Mouse (Mus musculus) B cell, adult 2 months (primary cell): Measurements from ENCODE around the gene Tedc2.

Experiments used
- DNase-seq, 2 experiments: peaks; one replicate each; pipeline ENCODE4 v3.0.0; 2022

Tedc2 gene

GRCm38 (mm10) chr17:24192848-24193247 lies 27.8 kb downstream of the Tedc2 start:
- peak; percentile 44 to 45 for DNase-seq

- DNase-seq: no peak
These were observed 29.2 kb downstream of the Tedc2 start for GRCm38 (mm10) chr17:24191481-24191880.

GRCm38 (mm10) chr17:24190934-24191333 lies 29.7 kb downstream of the Tedc2 start:
- DNase-seq: no peak

DNA sequence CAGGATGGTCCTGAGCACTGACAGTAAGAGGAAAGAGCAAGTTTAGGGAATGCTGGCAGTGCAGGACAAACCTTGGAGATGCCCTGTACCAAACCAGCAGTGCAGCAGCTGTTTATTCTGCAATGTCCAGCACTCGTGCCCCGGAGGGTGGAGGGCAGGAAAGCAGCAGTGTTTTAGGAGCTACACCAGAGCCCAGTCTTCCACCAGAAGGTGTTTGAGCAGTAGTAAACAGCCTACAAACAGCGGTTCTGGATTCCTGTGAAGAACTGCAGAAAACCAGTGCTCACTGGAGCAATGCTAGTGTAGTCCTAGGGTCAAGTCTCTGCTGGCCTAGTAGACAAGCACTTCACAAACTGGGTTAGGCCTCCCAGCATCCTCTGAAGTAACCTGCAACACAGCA lies 46.4 kb downstream of the Tedc2 start:
- no peak for DNase-seq

- DNase-seq: peak; percentile 82 to 84
These were observed 47.2 kb downstream of the Tedc2 start for GRCm38 (mm10) chr17:24173423-24173822.

GRCm38 (mm10) chr17:24171738-24172137 lies 48.9 kb downstream of the Tedc2 start:
- no peak for DNase-seq

DNA sequence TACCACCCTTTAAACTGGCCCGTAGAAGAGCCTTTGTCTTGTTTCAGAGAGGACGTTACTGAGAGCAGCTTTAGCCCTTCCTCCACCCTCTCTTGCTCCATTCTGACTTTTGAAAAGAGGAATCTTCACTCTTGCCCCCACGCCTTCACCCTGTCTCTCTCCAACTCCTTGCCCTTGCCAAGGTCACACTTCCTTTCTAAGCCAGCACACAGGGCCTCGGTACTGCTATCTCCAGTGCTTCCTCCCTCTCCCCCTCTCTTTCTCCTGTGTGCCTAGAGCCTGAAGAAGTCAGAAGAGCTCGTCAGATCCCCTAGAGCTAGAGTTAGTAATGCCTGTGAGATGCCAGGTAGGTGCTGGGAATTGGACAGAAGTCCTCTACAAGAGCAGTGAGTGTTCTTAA lies 49.9 kb downstream of the Tedc2 start:
- DNase-seq: no peak

- DNase-seq: no peak
These were observed 50.5 kb downstream of the Tedc2 start for GRCm38 (mm10) chr17:24170125-24170524.

DNA sequence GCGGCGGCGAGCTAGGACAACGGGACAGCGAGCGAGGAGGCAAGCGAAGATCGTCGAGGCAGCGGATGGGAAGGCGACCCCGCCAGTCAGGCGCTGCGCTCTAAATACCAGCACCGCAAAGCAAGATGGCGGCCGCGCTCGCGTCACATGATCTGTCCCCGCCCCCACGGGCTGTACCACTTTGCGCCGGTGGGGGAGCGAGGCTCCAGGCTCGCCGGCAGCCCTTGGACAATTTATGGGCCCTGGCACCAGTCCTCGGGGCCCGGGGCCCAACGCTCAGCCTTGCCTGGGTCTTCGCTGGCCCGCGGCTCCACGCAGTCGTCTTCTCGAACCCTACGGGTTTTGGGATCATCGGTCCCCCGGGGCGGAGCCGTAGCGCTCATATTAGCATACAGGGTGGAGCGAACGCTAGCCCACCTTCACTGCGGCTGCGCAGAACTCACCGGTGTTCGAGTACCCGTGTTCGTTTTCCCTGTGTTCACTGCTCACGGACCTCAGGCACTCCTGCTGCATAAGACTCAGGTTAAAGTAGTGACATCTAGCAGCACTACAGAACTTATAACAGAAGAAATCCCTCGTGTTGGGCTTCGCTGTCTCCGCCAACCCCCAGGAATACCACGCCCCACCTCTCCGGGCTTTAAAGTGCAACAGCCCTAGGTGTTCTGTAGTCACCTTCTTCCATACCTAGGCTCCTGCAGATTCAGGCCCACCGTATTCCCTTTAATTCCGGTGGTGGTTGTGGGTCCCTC lies 51.2 kb downstream of the Tedc2 start, which contains the start of gene Atp6v0c:
Gene Atp6v0c (minus strand): TSS at position 386 of the 749 bp plus-strand sequence.
- peak; percentile 95 to 97 for DNase-seq

- peak; percentile 84 to 86 for DNase-seq
These were observed 51.9 kb downstream of the Tedc2 start for GRCm38 (mm10) chr17:24168590-24169277.

DNA sequence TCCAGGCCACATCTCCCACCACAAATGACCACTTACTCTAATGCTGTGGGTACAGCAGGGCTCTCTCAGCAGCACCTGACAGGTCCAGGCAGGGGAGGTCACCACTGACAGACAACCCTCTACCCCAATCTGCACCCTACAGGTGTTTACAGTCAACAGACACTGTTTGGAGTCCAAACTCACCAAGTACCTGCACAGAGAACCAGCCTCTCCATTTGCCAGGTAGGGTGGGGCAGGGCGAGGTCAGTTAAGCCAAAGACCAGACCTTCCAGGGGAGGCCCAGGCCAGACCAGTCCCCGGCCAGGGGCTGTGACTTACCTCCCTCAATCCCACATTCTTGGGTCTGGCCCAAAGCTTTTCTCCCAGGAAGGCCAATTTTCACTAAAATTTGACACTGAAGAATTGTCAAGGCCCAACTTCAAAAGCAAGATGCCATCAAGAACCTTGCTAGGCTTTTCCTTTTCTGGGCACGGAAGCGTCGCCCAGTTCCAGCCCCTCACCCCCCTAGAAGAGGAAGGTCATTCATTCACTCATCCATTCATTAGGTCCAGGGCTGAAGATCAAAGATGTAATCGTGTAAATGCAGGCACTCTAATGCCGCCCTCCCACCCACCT lies 52.7 kb downstream of the Tedc2 start:
- DNase-seq: peak in 1 of 2 experiments; percentile 17

DNA sequence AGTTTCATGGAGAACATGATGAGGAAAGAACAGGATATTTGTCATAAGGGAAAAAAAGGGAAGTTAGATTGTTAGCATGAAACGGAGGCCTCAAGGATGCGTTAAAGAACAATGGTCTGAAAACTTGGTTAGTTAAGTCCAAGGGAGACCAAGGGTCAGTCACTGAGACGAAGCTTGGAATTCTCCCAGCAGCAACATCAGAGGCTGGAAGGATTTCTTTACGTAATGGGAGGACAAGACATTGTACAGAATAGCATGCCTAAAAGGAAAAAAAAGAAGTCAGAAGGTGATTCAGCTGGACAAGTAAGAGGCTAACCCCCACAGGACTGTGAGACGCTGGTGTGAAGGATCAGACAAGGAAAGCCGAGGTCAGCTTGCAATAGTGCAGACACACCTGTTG lies 53.5 kb downstream of the Tedc2 start:
- no peak for DNase-seq
